Mouse (Mus musculus) stomach, postnatal 0 days (tissue): ENCODE measurements at regions not wholly inside any gene's neighbourhood (a gene's known extent, or its start where the extent isn't known, plus 50 kb on each side); places are given as distances from the start of the nearest gene placed in this dataset.

Source experiments
- ATAC-seq: fragments of 200-750 bp; cut with Nextera tagmentation; 2 replicates; pipeline ENCODE4 v1.8.0; 2017; ENCODE audit not compliant: low FRiP score, low TSS enrichment
- DNase-seq: peaks from one replicate; pipeline ENCODE4 v3.0.0-alpha.2; 2016; ENCODE audit warnings: low spot score
- H3K27ac ChIP-seq: fragments of 300-500 bp; sonication (generic); replicated peaks from 2 replicates; pipeline ENCODE4 v1.5.1; 2014; ENCODE audit warnings: mild to moderate bottlenecking, control low read depth
- H3K27me3 ChIP-seq: fragments of 300-500 bp; sonication (generic); 2 replicates; pipeline ENCODE4 v1.6.1; 2014; ENCODE audit warnings: low read length; ENCODE audit not compliant: control insufficient read depth, insufficient read depth
- H3K36me3 ChIP-seq: fragments of 300-500 bp; sonication (generic); 2 replicates; pipeline ENCODE4 v1.6.1; 2014; ENCODE audit warnings: low read length, mixed read lengths; ENCODE audit not compliant: control insufficient read depth, insufficient read depth
- H3K4me1 ChIP-seq: fragments of 300-500 bp; sonication (generic); replicated peaks from 2 replicates; pipeline ENCODE4 v1.6.1; 2014; ENCODE audit warnings: antibody characterized with exemption; ENCODE audit not compliant: control insufficient read depth, insufficient read depth
- H3K4me2 ChIP-seq: fragments of 300-500 bp; sonication (generic); replicated peaks from 2 replicates; pipeline ENCODE4 v1.6.1; 2014; ENCODE audit warnings: low read depth, mild to moderate bottlenecking, control low read depth, moderate library complexity
- H3K4me3 ChIP-seq: fragments of 300-500 bp; sonication (generic); 2 replicates; pipeline ENCODE4 v1.5.1; 2014; ENCODE audit warnings: low read depth, low read length, control low read depth
- H3K9ac ChIP-seq: fragments of 300-500 bp; sonication (generic); 2 replicates; pipeline ENCODE4 v1.6.1; 2014; ENCODE audit warnings: mild to moderate bottlenecking, low read length, control low read depth, mixed read lengths
- H3K9me3 ChIP-seq: fragments of 300-500 bp; sonication (generic); 2 replicates; pipeline ENCODE4 v1.6.1; 2016; ENCODE audit warnings: low read length; ENCODE audit not compliant: control insufficient read depth
- CTCF ChIP-seq: IDR thresholded peaks from 2 replicates; pipeline ENCODE4 v1.5.1; 2016; ENCODE audit warnings: antibody characterized with exemption, low read depth, mild to moderate bottlenecking, moderate library complexity
- EP300 ChIP-seq: optimal IDR thresholded peaks from 2 replicates; pipeline ENCODE3; 2016; ENCODE audit warnings: antibody characterized with exemption
- WGBS: fragments of 180-500 bp; shearing (Covaris S2); extraction: QIAGEN DNeasy Blood & Tissue Kit; methylation state at CpG from one replicate; pipeline ENCODE4 v1.1.7; 2014; 5-methylcytosine and 5-hydroxymethylcytosine counted together

DNA sequence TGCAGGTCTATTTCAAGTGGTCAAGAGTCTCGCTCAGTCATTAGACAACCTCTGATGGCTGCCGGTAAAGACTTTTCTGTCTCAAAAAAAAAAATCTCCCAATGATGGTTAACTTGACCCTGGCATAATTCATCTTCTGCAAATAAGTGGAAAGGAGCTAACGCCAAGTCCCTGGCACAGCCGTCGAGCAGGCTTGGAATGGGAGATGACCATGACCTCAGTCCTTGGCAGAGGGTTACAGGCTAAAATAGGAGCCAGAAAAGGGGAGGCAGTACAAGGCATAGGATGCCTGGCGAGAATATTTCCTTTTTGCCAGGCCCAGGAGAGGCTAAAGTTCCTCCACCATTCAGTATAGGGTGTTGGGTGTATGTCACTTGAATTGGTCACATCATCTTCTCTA is 69.2 kb upstream of the Gdf10 start:
- no peak overlapping the region for H3K9ac ChIP-seq
- no peak overlapping the region for H3K4me3 ChIP-seq
- H3K27ac ChIP-seq, result no peak overlapping the region
- 78% methylated on average over 6 of the region's 6 CpGs for WGBS
- TF ChIP-seq CTCF (no peak), EP300 (no peak)
- no peaks in the 10 kb centered on the region for H3K36me3 ChIP-seq
- no peaks in the 10 kb centered on the region for H3K27me3 ChIP-seq
- no peaks in the 10 kb centered on the region for H3K9me3 ChIP-seq
- H3K4me2 ChIP-seq, result no peak overlapping the region
- H3K4me1 ChIP-seq, result no peaks in the 10 kb centered on the region
- DNase-seq, result no peak
- no peak for ATAC-seq

DNA sequence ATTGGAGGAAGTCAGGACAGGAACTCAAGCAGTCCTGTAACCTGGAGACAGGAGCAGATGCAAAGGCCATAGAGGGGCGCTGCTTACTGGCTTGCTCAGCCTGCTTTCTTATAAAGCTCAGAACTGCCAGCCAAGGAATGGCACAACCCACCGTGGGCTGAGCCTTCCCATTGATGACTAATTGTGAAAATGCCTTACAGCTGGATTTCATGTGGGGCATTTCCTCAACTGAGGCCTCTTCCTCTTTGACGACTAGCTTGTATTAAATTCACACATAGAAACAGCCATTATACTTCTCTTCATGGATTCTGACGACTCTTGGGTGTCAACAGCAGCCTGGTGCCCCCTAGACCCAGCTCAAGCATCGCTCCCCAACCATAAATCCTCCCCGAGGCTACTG is 66.4 kb upstream of the Gdf10 start:
- TF ChIP-seq EP300, result no peak
- TF ChIP-seq CTCF, result no peak
- Histone ChIP-seq H3K4me3 (no peak overlapping the region), H3K4me2 (no peak overlapping the region), H3K9me3 (no peaks in the 10 kb centered on the region), H3K27me3 (no peaks in the 10 kb centered on the region), H3K9ac (no peak overlapping the region), H3K27ac (no peak overlapping the region), H3K4me1 (no peaks in the 10 kb centered on the region), H3K36me3 (no peaks in the 10 kb centered on the region)
- WGBS, result 73% methylated on average over 6 of the region's 6 CpGs
- DNase-seq (no peak), ATAC-seq (no peak)

DNA sequence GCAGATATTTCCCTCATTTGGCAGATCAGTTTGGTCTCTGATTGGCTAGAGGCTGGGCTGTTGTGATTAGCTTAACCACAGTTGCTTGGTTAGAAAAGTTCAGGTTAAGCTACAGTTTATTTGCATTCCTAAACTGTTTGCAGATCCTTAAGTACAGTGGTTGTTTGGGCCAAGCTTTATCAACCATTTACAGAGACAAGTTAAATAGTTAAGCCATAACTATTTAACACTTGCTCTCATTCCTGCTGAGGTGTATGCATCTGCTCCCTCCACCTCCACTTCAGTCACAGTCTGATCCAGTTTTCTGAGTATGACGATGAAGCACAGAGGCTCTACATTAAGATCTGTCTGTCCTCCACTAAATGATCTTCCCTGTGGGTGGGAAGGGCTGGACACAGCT is 58.6 kb upstream of the Gdf10 start:
- Histone ChIP-seq H3K4me3 (no peak overlapping the region), H3K36me3 (no peaks in the 10 kb centered on the region), H3K4me2 (no peak overlapping the region), H3K9ac (no peak overlapping the region), H3K27ac (no peak overlapping the region), H3K4me1 (no peaks in the 10 kb centered on the region), H3K27me3 (no peaks in the 10 kb centered on the region), H3K9me3 (no peaks in the 10 kb centered on the region)
- ATAC-seq (no peak), DNase-seq (no peak)
- TF ChIP-seq EP300, result no peak
- TF ChIP-seq CTCF, result no peak
- whole genome bisulfite sequencing, result 53% methylated on average over 1 of the region's 1 CpGs

- H3K27me3 ChIP-seq, result no peaks in the 10 kb centered on the region
- H3K36me3 ChIP-seq, result no peaks in the 10 kb centered on the region
- no peak overlapping the region for H3K4me3 ChIP-seq
- no peak for TF ChIP-seq EP300
- TF ChIP-seq CTCF, result no peak
- H3K27ac ChIP-seq, result no peak overlapping the region
- no peak for ATAC-seq
- H3K9me3 ChIP-seq, result no peaks in the 10 kb centered on the region
- H3K9ac ChIP-seq, result no peak overlapping the region
- WGBS, result 60% methylated on average over 2 of the region's 2 CpGs
- no peak overlapping the region for H3K4me2 ChIP-seq
- no peak for DNase-seq
- H3K4me1 ChIP-seq, result no peaks in the 10 kb centered on the region
Measured at GRCm38 (mm10) chr14:33865746-33866145, 57.6 kb upstream of the Gdf10 start.

- TF ChIP-seq CTCF (no peak), EP300 (no peak)
- Histone ChIP-seq H3K9ac (no peak overlapping the region), H3K36me3 (no peaks in the 10 kb centered on the region), H3K4me2 (no peak overlapping the region), H3K4me1 (no peaks in the 10 kb centered on the region), H3K9me3 (no peaks in the 10 kb centered on the region), H3K27me3 (no peaks in the 10 kb centered on the region), H3K27ac (no peak overlapping the region), H3K4me3 (no peak overlapping the region)
- ATAC-seq (no peak), DNase-seq (no peak)
- 85% methylated on average over 3 of the region's 3 CpGs for WGBS
Measured at GRCm38 (mm10) chr14:33867674-33868073, 55.7 kb upstream of the Gdf10 start.
